Mouse (Mus musculus) left cerebral cortex, adult 8-10 months (tissue): Measurements from ENCODE around the gene Fbxl17. TPM values are rescaled to one million over a fixed set of nuclear protein-coding genes. Genes with fewer than 3 reads are reported as not detected.

Source experiments
- DNase-seq, 2 experiments: peaks; one replicate each; pipeline ENCODE4 v3.0.0; 2022; ENCODE audit warnings: low spot score in 2 of 2
- total RNA-seq, 4 experiments: library from RNA; stranded (reverse); gene quantifications; 2 replicates each; pipeline ENCODE4 v1.2.4; 2022

Gene Fbxl17
- total RNA-seq, 4 experiments from 2014 or later, result 55.6 to 64.1 (median 60.9) TPM

GRCm38 (mm10) chr17:63168019-63168788 lies 331.6 kb downstream of the Fbxl17 start:
- no peak for DNase-seq

GRCm38 (mm10) chr17:63167248-63167647 lies 332.6 kb downstream of the Fbxl17 start:
- no peak for DNase-seq

- no peak for DNase-seq
Observed at GRCm38 (mm10) chr17:63166692-63167091, 333.1 kb downstream of the Fbxl17 start.

- DNase-seq, result no peak
Observed at GRCm38 (mm10) chr17:63165847-63166246, 334.0 kb downstream of the Fbxl17 start.

- no peak for DNase-seq
Observed at GRCm38 (mm10) chr17:63164289-63164688, 335.5 kb downstream of the Fbxl17 start.

GRCm38 (mm10) chr17:63161953-63162352 lies 337.9 kb downstream of the Fbxl17 start:
- DNase-seq, result no peak

- DNase-seq, result no peak
Observed at GRCm38 (mm10) chr17:63159196-63159595, 340.6 kb downstream of the Fbxl17 start.

GRCm38 (mm10) chr17:63158436-63158835 lies 341.4 kb downstream of the Fbxl17 start:
- DNase-seq, result no peak

- DNase-seq, result no peak
Observed at GRCm38 (mm10) chr17:63157906-63158305, 341.9 kb downstream of the Fbxl17 start.

GRCm38 (mm10) chr17:63157019-63157418 lies 342.8 kb downstream of the Fbxl17 start:
- no peak for DNase-seq

GRCm38 (mm10) chr17:63146514-63146913 lies 353.3 kb downstream of the Fbxl17 start:
- DNase-seq, result no peak

- DNase-seq, result no peak
Observed at GRCm38 (mm10) chr17:63145751-63146491, 353.9 kb downstream of the Fbxl17 start.

- DNase-seq, result no peak
Observed at GRCm38 (mm10) chr17:63145311-63145741, 354.5 kb downstream of the Fbxl17 start.

GRCm38 (mm10) chr17:63143825-63144224 lies 356.0 kb downstream of the Fbxl17 start:
- no peak for DNase-seq

- no peak for DNase-seq
Observed at GRCm38 (mm10) chr17:63134805-63135204, 365.0 kb downstream of the Fbxl17 start.

- no peak for DNase-seq
Observed at GRCm38 (mm10) chr17:63122427-63122826, 377.4 kb downstream of the Fbxl17 start.

- no peak for DNase-seq
Observed at GRCm38 (mm10) chr17:63119701-63120100, 380.1 kb downstream of the Fbxl17 start.

GRCm38 (mm10) chr17:63119077-63119476 lies 380.7 kb downstream of the Fbxl17 start:
- DNase-seq, result no peak

- no peak for DNase-seq
Observed at GRCm38 (mm10) chr17:63117130-63117529, 382.7 kb downstream of the Fbxl17 start.

GRCm38 (mm10) chr17:63114399-63115085 lies 385.3 kb downstream of the Fbxl17 start:
- peak in 1 of 2 experiments; percentile 29 for DNase-seq

GRCm38 (mm10) chr17:63112826-63113225 lies 387.0 kb downstream of the Fbxl17 start:
- DNase-seq, result no peak

GRCm38 (mm10) chr17:63110994-63111393 lies 388.8 kb downstream of the Fbxl17 start:
- DNase-seq, result no peak
